Comparison of ENCODE assay signal across 16 mouse cellular contexts in genomic region chr9:37051669-37052068, GRCm38 (mm10).
DNase-seq lines count a peak whose midpoint lies in the region; TF ChIP-seq lines count a peak whose summit lies in the region.
"Had no signal": no experiment of that assay in that cellular context is flagged by ENCODE, and none has a peak within 500 bp of the region (broad histone marks: within the 10 kb centered on the region; RNA-seq: fewer than 3 reads in every experiment).

No protein-coding gene starts in this region.

- H3K36me3 ChIP-seq in C2C12 (ENCODE audit: control insufficient read depth, insufficient read depth) (no peaks in the 10 kb centered on the region), myocyte (ENCODE audit: control insufficient read depth, insufficient read depth) (peaks cover 4% of the 10 kb centered on the region)
- H3K36me3 ChIP-seq: G1E had no signal

- no peak for DNase-seq in right cerebral cortex, adult 2 months (ENCODE audit: low spot score in 2 of 2)
- DNase-seq in gastrocnemius, postnatal 14 days = no peak
- DNase-seq: adrenal gland, adult 2 months; adrenal gland, adult 8-10 months; adrenal gland, postnatal 10 days; adrenal gland, postnatal 14 days; adrenal gland, postnatal 25 days; adrenal gland, postnatal 36 days; B cell, adult 2 months; cerebellum, adult 11 months; cerebellum, adult 11-12 months; cerebellum, adult 18-20 months; cerebellum, adult 2 months had no signal

- no peak for TF ChIP-seq POLR2A in myocyte (IDR thresholded peaks at IDR 0.05; ENCODE audit: insufficient read length, low read depth)

- H3K4me3 ChIP-seq in C2C12 (ENCODE audit: insufficient read depth, poor library complexity, severe bottlenecking) (no peak overlapping the region), myocyte (no peak overlapping the region)

- H3ac ChIP-seq in C2C12 (ENCODE audit: control insufficient read depth, insufficient read length, low read depth) (no peak overlapping the region), myocyte (ENCODE audit: control insufficient read depth, insufficient read length) (no peak overlapping the region)

- no peaks in the 10 kb centered on the region for H3K79me3 ChIP-seq in C2C12 (ENCODE audit: low read depth)

- H3K27me3 ChIP-seq in C2C12 (ENCODE audit: control insufficient read depth, insufficient read depth, insufficient read length) (no peaks in the 10 kb centered on the region), myocyte (ENCODE audit: control insufficient read depth, insufficient read depth, insufficient read length) (no peaks in the 10 kb centered on the region)

- no peak for TF ChIP-seq CTCF in C2C12 (IDR thresholded peaks at IDR 0.05; ENCODE audit: control insufficient read depth, insufficient read depth, insufficient read length)

- H3K79me2 ChIP-seq in C2C12 (ENCODE audit: control insufficient read depth, insufficient read depth) = no peaks in the 10 kb centered on the region
- H3K79me2 ChIP-seq in myocyte (ENCODE audit: control insufficient read depth, insufficient read depth) = peaks cover 3% of the 10 kb centered on the region

- no peak overlapping the region for H3K4me2 ChIP-seq in myocyte (ENCODE audit: low read depth)

- intact Hi-C loops in gastrocnemius, postnatal 14 days (cut with DNase I; ENCODE audit: low total_unique reads) = no loop called here

TF ChIP-seq in C2C12, 6 proteins besides CTCF, POLR2A, EP300 and RAD21:
- TF ChIP-seq MAX (IDR thresholded peaks at IDR 0.05) (no peak), MYOD1 (IDR thresholded peaks at IDR 0.05; ENCODE audit: control insufficient read depth, insufficient read length, low read depth) (peak; percentile 69)

TF ChIP-seq in myocyte, 11 proteins besides CTCF, POLR2A, EP300 and RAD21:
- TF ChIP-seq MYOD1 (IDR thresholded peaks at IDR 0.05; ENCODE audit: control insufficient read depth in 1 of 3, insufficient read length in 2 of 3, low read depth in 2 of 3) = peak in 2 of 3 experiments; percentile 59 to 64
- TF ChIP-seq E2F4 (IDR thresholded peaks at IDR 0.05; ENCODE audit: insufficient read depth) = no peak
